Mouse (Mus musculus) yolk sac, embryonic 10.5 days (tissue): ENCODE measurements around the gene Polr2c.

Source experiments
- DNase-seq: peaks from one replicate; pipeline ENCODE4 v3.0.0-alpha.2; 2017; ENCODE audit warnings: low spot score

The Polr2c gene

DNA sequence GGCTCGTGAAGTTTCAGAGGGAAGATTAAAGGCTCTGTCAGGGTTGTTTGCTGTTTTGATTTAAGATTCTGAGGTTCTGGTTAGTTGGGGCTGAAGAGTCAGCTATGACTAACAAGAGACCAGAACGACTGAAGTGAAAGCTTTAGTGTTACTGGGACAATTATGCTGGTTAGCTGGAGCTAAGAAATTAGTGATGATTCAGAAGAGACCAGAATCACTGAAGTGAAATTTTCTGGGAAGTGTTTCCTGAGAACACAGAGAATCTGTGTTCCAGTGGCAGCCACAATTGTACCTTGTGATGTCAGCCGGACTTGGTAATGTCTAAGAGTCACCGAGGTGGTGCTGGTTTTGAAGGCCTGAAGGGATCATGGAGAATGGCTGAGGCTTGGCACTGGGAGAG, 23.5 kb downstream of the Polr2c start:
- no peak for DNase-seq

DNA sequence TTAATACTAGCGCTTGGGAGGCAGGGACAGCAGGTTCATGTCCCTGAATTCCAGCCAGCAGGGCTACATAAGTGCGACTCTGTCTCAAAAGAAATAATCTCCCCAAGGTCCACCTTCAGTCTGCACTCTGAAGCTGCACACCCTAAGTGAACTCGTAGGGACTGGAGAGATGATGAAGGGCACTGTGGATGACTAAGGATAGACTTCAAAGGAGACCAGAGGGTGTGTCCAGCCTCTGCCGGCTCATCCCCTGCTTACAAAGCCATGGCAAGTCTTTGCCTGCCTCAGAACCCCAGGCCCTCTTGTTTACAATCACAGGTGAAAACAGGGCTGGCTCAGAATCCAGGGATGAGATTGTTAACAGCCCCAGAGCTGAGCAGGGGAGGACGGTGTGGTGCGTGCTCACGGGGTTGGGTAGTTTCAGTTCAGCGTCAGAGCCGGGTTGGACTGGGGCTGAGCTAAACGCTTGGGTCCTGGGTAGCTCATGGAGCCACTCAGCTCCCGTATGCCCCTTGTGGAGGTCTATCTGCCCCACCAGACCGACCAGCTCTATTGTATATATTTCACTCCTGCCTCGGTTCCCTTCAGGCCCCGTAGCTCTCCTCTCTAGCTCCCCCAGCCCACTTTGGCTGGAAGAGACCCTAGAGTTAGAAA, 31.3 kb downstream of the Polr2c start:
- DNase-seq: no peak

GRCm38 (mm10) chr8:94892917-94893316, 35.7 kb downstream of the Polr2c start:
- no peak for DNase-seq

DNA sequence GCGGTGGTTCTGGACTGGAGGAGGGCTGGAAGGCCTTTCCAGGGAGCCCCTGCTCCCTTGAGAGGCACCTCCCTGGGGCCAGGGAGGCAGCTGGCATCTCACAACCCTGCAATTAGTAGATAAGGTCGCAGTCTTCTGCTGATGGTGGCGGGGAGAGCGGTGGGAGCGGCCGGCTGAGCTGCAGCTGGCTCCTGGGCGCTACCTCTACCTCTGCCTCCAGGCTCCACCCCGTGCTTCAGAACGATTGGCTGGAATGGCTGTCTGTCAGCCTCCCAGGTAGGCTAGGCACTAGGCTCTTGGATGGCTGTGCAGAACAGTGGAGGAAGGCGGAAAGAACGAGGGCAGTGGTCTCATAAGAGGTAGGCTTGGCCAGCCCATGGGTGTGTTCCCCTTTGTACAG, 42.0 kb downstream of the Polr2c start:
- peak; percentile 90 for DNase-seq

- DNase-seq: no peak
These were observed 43.4 kb downstream of the Polr2c start for GRCm38 (mm10) chr8:94900617-94901016.

- peak; percentile 87 for DNase-seq
These were observed 43.8 kb downstream of the Polr2c start for GRCm38 (mm10) chr8:94901031-94901430.

DNA sequence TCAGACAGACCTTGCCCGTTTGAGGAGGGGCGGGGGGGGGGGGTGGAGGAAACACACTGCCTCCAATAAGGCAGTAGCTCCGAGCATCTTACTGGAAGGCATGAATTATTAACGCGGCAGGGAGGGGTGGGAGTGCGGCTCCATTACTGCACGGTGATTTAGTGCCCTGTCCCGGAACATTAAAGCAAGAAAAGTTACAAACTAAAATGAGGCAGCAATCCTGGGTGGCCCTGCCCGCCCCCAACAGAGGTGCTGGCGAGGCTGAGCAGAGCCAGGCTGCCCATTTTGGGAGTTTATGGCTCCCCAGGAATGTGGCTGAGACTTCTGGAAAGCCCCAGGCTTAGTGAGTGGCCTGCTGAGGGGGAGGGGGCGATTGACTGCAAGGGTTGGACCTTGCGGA, 46.5 kb downstream of the Polr2c start:
- peak; percentile 60 for DNase-seq

- no peak for DNase-seq
These were observed 47.4 kb downstream of the Polr2c start for GRCm38 (mm10) chr8:94904450-94905175.

DNA sequence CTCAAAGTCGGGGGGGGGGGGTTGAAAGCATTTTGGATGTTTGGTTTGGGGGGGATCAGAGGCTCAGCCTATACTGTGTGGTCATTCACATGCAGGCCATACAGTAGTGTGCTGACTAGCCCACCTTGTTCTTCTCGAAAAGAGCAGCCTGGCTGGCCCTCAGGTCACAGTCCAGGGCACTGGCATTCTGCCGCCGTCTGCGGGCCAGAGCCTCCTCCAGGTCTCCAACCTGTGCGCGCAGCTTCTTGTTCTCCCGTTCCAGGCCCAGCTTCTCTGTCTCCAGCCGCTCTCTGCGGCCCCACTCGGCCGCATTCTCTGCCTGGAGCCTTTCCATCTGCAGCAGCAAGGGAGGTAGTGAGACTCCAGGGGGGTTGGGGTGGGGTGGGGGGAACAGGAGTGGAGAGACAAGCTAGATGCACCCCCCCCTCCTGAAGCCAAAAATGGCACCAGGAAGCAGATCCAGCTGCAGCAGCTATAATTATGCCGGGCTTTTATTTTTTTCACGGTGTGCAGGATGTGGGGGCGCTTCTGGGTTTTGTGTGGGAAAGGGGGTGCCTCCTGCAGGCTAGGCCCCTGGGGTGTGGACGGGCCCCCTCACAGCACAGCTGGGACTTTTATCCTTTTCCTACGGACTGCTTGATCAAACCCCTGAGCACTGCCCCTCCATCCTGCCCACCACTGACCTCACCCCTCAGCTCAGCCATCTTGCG, 50.5 kb downstream of the Polr2c start:
- DNase-seq: no peak

DNA sequence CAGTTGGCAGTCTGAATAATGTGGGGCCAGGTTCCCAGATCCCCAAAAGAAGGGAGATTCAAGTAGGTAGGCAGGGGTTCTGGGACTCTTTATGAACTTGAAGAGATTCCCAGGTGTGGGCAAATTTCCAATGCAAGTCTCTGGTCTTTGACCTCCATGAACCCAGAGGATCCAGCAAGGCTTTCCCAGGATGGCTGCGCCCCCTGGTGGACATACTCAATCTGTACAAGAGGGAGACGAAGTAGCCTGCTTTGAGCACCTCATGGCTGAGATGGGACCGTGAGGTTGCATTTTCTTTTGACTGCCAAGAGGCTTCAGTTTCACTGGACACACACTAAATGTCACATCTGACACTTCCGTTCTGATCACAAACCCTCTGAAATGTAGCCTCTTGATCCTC, 51.6 kb downstream of the Polr2c start:
- peak; percentile 80 for DNase-seq

GRCm38 (mm10) chr8:94913061-94913660, 55.9 kb downstream of the Polr2c start:
- DNase-seq: peak; percentile 51

DNA sequence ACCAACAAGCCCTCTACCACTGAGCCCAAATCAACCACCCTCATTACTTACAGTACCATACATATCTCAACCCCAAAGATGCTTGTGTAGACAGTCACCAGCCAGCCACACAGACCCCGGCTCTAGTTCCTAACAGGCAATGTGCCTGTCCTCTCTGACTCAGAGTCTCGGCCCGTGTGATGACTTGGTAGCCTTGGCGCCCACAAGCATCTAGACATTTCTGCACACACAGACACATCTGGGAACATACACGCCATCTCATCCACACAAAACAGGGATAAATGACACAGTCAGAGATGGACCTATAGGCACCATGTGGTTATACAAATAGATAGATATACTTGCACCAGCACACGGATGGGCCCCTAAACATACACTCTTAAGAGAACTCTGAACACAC, 57.0 kb downstream of the Polr2c start:
- no peak for DNase-seq

DNA sequence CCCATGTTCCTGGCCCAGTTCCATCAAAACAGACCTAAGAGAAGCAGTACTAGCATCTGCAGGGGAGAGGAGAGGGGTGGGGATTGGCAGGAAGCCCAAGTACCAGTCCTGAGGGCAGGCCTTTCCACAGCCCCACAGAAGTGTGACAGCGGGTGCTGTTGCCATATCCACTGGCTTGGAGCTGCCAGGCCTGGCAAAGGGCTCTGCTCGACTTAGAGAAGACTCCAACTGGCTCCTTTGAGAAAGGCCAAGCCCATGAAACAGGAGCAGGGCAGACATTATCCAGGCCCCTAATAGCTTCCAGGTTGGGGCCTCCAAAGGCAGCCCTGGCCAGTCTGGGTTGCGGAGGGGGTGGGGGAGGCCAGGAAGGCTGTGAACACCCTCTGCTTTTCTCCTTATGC, 57.5 kb downstream of the Polr2c start:
- DNase-seq: peak; percentile 50

- no peak for DNase-seq
These were observed 59.2 kb downstream of the Polr2c start for GRCm38 (mm10) chr8:94916311-94916959.

- DNase-seq: no peak
These were observed 59.7 kb downstream of the Polr2c start for GRCm38 (mm10) chr8:94916960-94917324.

- peak; percentile 95 for DNase-seq
These were observed 60.1 kb downstream of the Polr2c start for GRCm38 (mm10) chr8:94917352-94917751.

DNA sequence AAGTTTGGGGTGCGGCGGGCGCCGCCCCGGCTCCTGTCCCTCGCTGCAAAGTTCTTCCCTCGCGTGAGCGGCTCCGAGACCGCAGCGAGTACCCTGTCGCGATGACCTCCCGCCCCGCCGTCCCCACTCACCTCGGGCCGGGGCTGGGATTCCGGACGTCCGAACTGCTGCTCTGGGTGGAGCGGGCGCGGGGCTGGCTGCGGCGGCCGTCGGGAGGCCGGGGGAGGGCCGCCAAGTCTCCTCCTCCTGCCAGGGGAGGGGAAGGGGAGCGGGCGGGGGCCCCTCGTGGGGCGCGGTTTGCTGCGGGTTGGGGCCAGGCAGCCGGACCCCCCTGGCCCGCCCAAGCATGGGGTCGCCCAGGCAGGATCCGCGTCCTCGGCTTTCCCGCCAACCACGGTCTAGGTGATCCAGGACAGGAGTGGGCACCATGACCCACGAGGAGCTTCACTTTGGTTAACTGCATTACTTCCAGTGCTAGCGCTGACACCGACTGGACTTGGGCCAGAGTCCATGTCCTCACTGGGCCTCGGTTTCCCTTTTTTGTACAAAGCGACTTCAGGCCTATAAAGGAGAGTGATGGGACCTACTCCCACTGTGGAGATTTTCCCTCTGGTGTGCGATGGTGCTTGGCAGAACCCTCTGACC, 60.7 kb downstream of the Polr2c start, which contains the start of gene Ccdc102a:
Gene Ccdc102a, minus strand, starts transcription at position 248 of the 645 bp plus-strand sequence.
- peak; percentile 78 for DNase-seq

DNA sequence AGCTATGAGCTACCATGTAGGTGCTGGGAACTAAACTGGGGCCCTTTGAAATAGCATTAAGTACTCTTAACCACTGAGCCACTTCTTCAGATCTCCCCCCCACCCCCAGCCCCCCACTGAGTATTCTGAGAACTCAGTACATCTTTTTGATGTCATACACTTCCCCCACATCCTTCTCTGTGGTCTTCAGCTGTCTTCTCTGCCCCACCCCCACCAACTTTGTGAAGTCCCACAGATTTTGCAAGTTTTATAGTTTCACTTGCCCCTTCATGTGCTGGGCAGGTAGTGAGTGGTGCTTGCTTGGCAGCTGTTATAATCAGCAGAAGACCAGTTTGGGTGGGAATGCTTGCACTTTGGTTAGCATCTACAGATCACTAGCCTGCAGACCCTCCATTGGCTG, 62.0 kb downstream of the Polr2c start:
- no peak for DNase-seq

GRCm38 (mm10) chr8:94922176-94922575, 64.9 kb downstream of the Polr2c start:
- DNase-seq: no peak

GRCm38 (mm10) chr8:94922602-94923001, 65.4 kb downstream of the Polr2c start:
- peak; percentile 36 for DNase-seq
